ENCODE assay signal across 24 mouse cellular contexts in the genomic region with DNA sequence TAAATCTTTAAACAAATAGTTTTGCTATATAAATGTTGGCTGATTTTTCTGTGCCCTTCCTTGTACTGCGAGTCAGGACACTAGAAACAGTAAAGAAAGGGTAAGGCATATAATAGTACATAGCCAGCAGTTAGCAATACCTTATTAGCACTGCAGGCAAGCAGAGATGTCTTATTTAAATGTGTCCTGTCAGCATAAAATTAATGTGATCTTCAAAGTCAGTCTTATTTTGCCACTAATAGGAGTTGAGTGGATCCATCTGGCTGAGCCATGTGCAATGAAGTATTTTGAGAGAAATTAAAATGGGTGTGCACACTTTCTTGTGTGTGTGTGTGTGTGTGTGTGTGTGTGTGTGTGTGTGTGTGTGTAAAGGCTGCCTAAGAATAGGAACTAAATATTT.
DNase-seq lines count a peak whose midpoint lies in the region; ATAC-seq and TF ChIP-seq lines count a peak whose summit lies in the region.
"Had no signal": no experiment of that assay in that cellular context is flagged by ENCODE, and none has a peak within 500 bp of the region (broad histone marks: within the 10 kb centered on the region; RNA-seq: fewer than 3 reads in every experiment).

No protein-coding gene starts in this region.

- no peaks in the 10 kb centered on the region for H3K9me3 ChIP-seq in kidney, postnatal 0 days (replicated peaks; ENCODE audit: low read length)
- no peaks in the 10 kb centered on the region for H3K9me3 ChIP-seq in midbrain, embryonic 14.5 days (ENCODE audit: control insufficient read depth, low read length)
- H3K9me3 ChIP-seq in midbrain, embryonic 10.5 days (replicated peaks) = no peaks in the 10 kb centered on the region
- H3K9me3 ChIP-seq: forebrain, embryonic 10.5 days; heart, embryonic 12.5 days; hindbrain, embryonic 10.5 days; limb, embryonic 10.5 days; liver, embryonic 15.5 days had no signal

- no peak overlapping the region for H3K4me2 ChIP-seq in kidney, postnatal 0 days (ENCODE audit: low read length)
- H3K4me2 ChIP-seq in midbrain, embryonic 14.5 days (ENCODE audit: low read length) = no peak overlapping the region
- H3K4me2 ChIP-seq: heart, embryonic 12.5 days; liver, embryonic 15.5 days had no signal

- no peak overlapping the region for H3K4me3 ChIP-seq in kidney, postnatal 0 days (replicated peaks; ENCODE audit: low read depth, low read length)
- H3K4me3 ChIP-seq in midbrain, embryonic 14.5 days (replicated peaks; ENCODE audit: low read depth, low read length) = no peak overlapping the region
- no peak overlapping the region for H3K4me3 ChIP-seq in midbrain, embryonic 10.5 days
- H3K4me3 ChIP-seq: forebrain, embryonic 10.5 days; heart, embryonic 12.5 days; hindbrain, embryonic 10.5 days; limb, embryonic 10.5 days; liver, embryonic 15.5 days; myocyte had no signal

- no peaks in the 10 kb centered on the region for H3K4me1 ChIP-seq in kidney, postnatal 0 days (replicated peaks; ENCODE audit: insufficient read depth, low read length)
- no peaks in the 10 kb centered on the region for H3K4me1 ChIP-seq in midbrain, embryonic 14.5 days (ENCODE audit: control insufficient read depth, insufficient read depth, low read length)
- no peaks in the 10 kb centered on the region for H3K4me1 ChIP-seq in midbrain, embryonic 10.5 days
- H3K4me1 ChIP-seq: forebrain, embryonic 10.5 days; heart, embryonic 12.5 days; hindbrain, embryonic 10.5 days; liver, embryonic 15.5 days had no signal

- H3K36me3 ChIP-seq in kidney, postnatal 0 days (ENCODE audit: insufficient read depth, low read length) = no peaks in the 10 kb centered on the region
- no peaks in the 10 kb centered on the region for H3K36me3 ChIP-seq in midbrain, embryonic 14.5 days (ENCODE audit: control insufficient read depth, insufficient read depth, low read length)
- no peaks in the 10 kb centered on the region for H3K36me3 ChIP-seq in midbrain, embryonic 10.5 days
- H3K36me3 ChIP-seq: forebrain, embryonic 10.5 days; heart, embryonic 12.5 days; hindbrain, embryonic 10.5 days; limb, embryonic 10.5 days; liver, embryonic 15.5 days had no signal

- no peak overlapping the region for H3K27ac ChIP-seq in kidney, postnatal 0 days
- no peak overlapping the region for H3K27ac ChIP-seq in midbrain, embryonic 14.5 days (replicated peaks; ENCODE audit: low read depth, low read length)
- H3K27ac ChIP-seq in midbrain, embryonic 10.5 days (replicated peaks) = no peak overlapping the region
- H3K27ac ChIP-seq: forebrain, embryonic 10.5 days; hindbrain, embryonic 10.5 days; limb, embryonic 10.5 days; liver, embryonic 15.5 days; macrophage had no signal

- ATAC-seq in kidney, postnatal 0 days (replicated peaks; ENCODE audit: low FRiP score, low read depth) = no peak
- ATAC-seq in midbrain, embryonic 14.5 days (ENCODE audit: low FRiP score, low TSS enrichment) = no peak; the same call in 1 of the 2 replicates

- no peak overlapping the region for H3K9ac ChIP-seq in kidney, postnatal 0 days (ENCODE audit: low read depth, low read length)
- H3K9ac ChIP-seq in midbrain, embryonic 14.5 days (replicated peaks; ENCODE audit: low read length) = no peak overlapping the region
- H3K9ac ChIP-seq: heart, embryonic 12.5 days; liver, embryonic 15.5 days had no signal

- WGBS in kidney, postnatal 0 days = 46% methylated on average over 1 of the region's 1 CpGs
- WGBS in midbrain, embryonic 14.5 days = 62% methylated on average over 1 of the region's 1 CpGs
- WGBS in midbrain, embryonic 10.5 days = 82% methylated on average over 1 of the region's 1 CpGs

- peak; percentile 4 for DNase-seq in embryo, embryonic 11 days
- DNase-seq in embryo, embryonic 10.5 days (ENCODE audit: low spot score) = no peak
- DNase-seq in kidney, postnatal 0 days (ENCODE audit: low spot score) = peak; percentile 29
- no peak for DNase-seq in kidney, postnatal 36 days
- peak; percentile 21 for DNase-seq in midbrain, embryonic 14.5 days
- no peak for DNase-seq in midbrain, embryonic 10.5 days (ENCODE audit: low spot score)
- DNase-seq in frontal cortex, postnatal 36 days (ENCODE audit: low spot score in 2 of 2) = no peak
- DNase-seq: adrenal gland, postnatal 36 days; cerebellum, adult 11 months; cerebellum, adult 9-11 months; gastrocnemius, postnatal 25 days; heart, adult 18-20 months; heart, postnatal 10 days; kidney, adult 18-20 months; liver; thymus, adult 18-20 months; thymus, postnatal 36 days had no signal

- H3K27me3 ChIP-seq in kidney, postnatal 0 days (ENCODE audit: insufficient read depth, low read length) = no peaks in the 10 kb centered on the region
- H3K27me3 ChIP-seq in midbrain, embryonic 14.5 days (ENCODE audit: control insufficient read depth, insufficient read depth, low read length) = no peaks in the 10 kb centered on the region
- no peaks in the 10 kb centered on the region for H3K27me3 ChIP-seq in midbrain, embryonic 10.5 days (ENCODE audit: low read depth, poor library complexity, severe bottlenecking)
- H3K27me3 ChIP-seq: heart, embryonic 12.5 days; liver, embryonic 15.5 days had no signal

- no peak for TF ChIP-seq CTCF in kidney, postnatal 0 days (IDR thresholded peaks at IDR 0.05; ENCODE audit: low read depth)

Comparison
In these comparisons a context has a peak if more than half of its experiments do, and no peak if none do; other contexts are left out.
1. DNase-seq: peak in embryo, embryonic 11 days (single experiment), kidney, postnatal 0 days (single experiment) and midbrain, embryonic 14.5 days (single experiment); none in embryo, embryonic 10.5 days (single experiment), kidney, postnatal 36 days (0 of 2), midbrain, embryonic 10.5 days (single experiment) and frontal cortex, postnatal 36 days (0 of 2).